Mouse (Mus musculus) megakaryocyte, embryonic 14.5 days (primary cell): ENCODE data around the gene Pdhb. TPM values are rescaled to one million over a fixed set of nuclear protein-coding genes. Genes with fewer than 3 reads are reported as not detected.
"Not testable (repeated sequence)": the region's sequence is repeated elsewhere in the genome, so short reads cannot be mapped to it uniquely, and the experiment has no call there.

Experiments used
- H3K27me3 ChIP-seq: replicated peaks from 2 replicates; pipeline ENCODE3; 2012; ENCODE audit warnings: inconsistent platforms
- H3K36me3 ChIP-seq: replicated peaks from 2 replicates; pipeline ENCODE3; 2012; ENCODE audit warnings: low read length, inconsistent platforms, mixed read lengths
- H3K4me1 ChIP-seq: 2 replicates; pipeline ENCODE4 v1.6.1; 2012; ENCODE audit warnings: inconsistent platforms
- H3K4me3 ChIP-seq: replicated peaks from 2 replicates; pipeline ENCODE3; 2012; ENCODE audit warnings: moderate library complexity, mild to moderate bottlenecking, inconsistent platforms
- H3K9me3 ChIP-seq: 2 replicates; pipeline ENCODE4 v1.6.1; 2012; ENCODE audit warnings: inconsistent platforms
- FLI1 ChIP-seq: IDR thresholded peaks from 2 replicates; pipeline ENCODE4 v1.6.1; 2012; ENCODE audit warnings: low read length, inconsistent platforms, mixed read lengths
- GATA1 ChIP-seq: IDR thresholded peaks from 3 replicates; pipeline ENCODE4 v1.6.1; 2012; ENCODE audit warnings: mixed read lengths, low read length, inconsistent platforms, borderline replicate concordance
- polyA plus RNA-seq: library from polyadenylated mRNA; stranded (reverse); fragments of >175 nt; gene quantifications from 2 replicates; pipeline ENCODE4 v1.2.3, GENCODE M21; 2012; ENCODE audit warnings: low replicate concordance; ENCODE audit not compliant: insufficient read depth

Pdhb gene
- polyA plus RNA-seq, 1 experiment, result 47.0 TPM

DNA sequence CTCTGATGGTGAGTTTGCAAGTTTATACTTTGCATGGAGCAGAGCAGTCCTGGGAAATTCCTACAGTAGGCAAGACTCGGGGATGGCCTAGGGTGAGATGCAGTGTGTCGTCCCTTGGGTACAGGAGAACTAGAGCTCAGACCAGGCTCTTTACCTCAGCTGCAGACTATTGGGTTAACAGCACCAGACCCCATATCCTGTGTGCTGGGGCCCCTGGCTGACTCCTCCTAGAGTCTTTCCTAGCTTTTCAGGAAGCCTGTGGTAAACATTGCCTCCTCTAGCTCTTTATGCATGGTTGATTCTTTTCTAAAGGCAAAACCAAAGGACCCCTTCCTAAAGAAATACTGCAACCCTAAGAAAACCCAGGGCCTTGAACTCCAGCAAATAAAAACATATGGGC lies 31.7 kb downstream of the Pdhb start:
- Histone ChIP-seq H3K36me3 (peaks cover 93% of the 10 kb centered on the region), H3K4me3 (no peak overlapping the region), H3K27me3 (no peaks in the 10 kb centered on the region), H3K4me1 (peaks cover 40% of the 10 kb centered on the region), H3K9me3 (no peaks in the 10 kb centered on the region)
- no peak for TF ChIP-seq FLI1
- no peak for TF ChIP-seq GATA1

DNA sequence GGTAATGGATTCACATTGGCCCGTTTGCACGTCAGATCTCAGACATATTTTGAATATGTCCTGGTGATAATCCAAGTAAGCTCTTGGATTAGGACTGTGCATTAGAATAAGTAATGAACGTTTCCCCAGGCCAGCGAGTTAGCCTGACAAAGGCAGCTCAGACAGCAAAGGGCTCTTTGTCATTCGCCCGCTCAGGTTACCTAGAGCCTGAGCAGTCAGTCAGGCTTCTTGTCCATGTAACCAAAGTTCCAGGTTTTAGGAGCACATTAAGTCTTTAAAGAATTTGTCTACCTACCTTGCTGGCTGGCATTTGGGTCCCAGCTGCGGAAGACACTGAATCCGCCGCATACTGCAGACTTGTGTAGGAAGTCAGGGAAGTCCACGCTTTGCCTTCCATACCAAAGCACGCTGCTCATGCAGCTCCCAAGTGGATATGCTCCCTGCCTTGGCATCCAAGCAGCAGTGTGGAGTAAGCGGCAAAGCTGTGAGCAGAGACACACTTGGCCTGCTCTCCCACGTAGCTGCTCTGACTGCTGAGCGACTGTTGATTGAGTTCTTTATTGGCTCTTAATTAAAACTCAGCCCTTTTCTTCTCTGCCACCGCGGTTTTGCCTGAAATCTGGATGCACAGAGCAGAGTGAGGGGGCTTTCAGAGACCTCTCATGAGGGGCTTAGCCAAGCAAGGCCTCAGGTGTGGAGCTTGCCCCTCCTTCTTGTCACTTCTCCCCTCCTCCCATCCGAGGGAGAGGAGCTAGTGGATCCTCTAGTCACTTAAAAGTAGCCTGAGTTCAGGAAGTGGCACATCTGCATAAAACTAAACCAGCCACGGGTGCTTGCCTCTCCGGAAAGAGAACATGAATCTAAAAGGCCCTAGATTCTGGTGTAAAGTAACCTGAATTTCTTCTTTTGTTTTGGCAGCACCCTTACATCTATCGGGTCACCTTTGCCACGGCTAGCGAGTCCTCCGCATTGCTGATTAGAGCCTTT lies 32.8 kb downstream of the Pdhb start:
- H3K27me3 ChIP-seq, result no peaks in the 10 kb centered on the region
- TF ChIP-seq GATA1 (no peak), FLI1 (no peak)
- H3K9me3 ChIP-seq, result no peaks in the 10 kb centered on the region
- peaks cover 86% of the 10 kb centered on the region for H3K36me3 ChIP-seq
- no peak overlapping the region for H3K4me3 ChIP-seq
- peaks cover 46% of the 10 kb centered on the region for H3K4me1 ChIP-seq

DNA sequence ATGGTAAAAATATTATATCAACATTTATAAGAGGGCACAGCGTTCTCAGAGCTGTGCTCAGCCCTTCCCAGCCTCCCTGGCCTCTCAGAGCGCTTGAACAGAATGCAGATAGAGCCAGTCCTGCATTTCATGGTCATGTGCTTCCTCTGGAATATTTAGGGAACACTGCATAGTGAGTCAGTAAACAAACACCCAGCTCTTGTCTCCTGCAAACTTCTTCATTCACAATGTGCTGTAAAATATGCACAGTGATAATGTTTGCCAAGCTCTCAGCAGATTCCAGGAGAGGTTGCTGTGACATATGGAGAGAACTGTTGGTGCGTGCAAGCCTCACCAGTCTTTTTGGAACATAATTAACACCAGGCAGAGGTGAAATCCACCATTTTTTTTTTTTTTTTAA lies 37.7 kb downstream of the Pdhb start:
- no peaks in the 10 kb centered on the region for H3K27me3 ChIP-seq
- H3K4me1 ChIP-seq, result peaks cover 57% of the 10 kb centered on the region
- peaks cover 76% of the 10 kb centered on the region for H3K36me3 ChIP-seq
- TF ChIP-seq GATA1 (no peak), FLI1 (no peak)
- H3K4me3 ChIP-seq, result peak overlapping the region; percentile 62
- H3K9me3 ChIP-seq, result no peaks in the 10 kb centered on the region

DNA sequence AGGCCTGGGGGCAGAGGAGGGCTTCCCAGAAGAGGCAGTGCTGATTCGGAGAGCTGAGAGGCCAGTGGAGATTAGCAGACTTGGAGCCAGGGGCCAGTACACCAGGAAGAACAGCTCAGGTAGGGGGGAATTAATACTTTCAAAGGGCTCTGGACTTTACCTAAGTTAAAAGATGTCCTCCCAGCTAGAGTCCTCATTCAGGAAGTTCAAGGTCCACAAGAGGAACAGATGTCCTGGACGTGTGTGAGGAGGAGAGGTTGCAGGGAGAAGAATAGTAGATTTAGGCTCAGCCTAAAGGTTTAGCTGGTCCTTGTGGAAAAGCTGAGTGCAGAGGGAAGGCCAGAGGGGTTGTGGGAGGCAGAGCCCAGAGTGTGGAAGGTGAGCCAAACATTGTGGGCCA lies 38.6 kb downstream of the Pdhb start:
- peak overlapping the region; percentile 47 for H3K4me3 ChIP-seq
- peaks cover 69% of the 10 kb centered on the region for H3K36me3 ChIP-seq
- TF ChIP-seq GATA1, result no peak
- TF ChIP-seq FLI1, result no peak
- no peaks in the 10 kb centered on the region for H3K27me3 ChIP-seq
- peaks cover 52% of the 10 kb centered on the region for H3K4me1 ChIP-seq
- H3K9me3 ChIP-seq, result no peaks in the 10 kb centered on the region

DNA sequence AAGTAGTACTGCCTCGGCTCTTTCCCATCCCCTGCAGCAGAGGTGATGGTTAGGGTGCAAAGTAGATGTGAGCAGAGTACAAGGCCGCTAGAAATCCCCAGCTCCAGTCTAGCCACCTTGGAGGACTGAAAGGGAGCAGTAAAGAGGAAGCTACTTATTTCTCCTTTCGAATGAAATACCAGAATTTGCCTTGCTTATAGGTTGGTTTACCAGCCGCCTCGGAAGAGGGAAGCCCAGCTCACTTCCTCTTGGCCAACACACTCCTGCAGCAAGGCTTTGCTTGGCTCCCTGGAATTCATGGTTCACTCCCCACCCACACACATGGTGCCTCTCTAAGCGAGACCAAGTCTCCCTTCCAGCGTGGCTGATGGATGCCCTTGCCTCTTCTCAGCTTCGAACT lies 40.0 kb downstream of the Pdhb start:
- no peak for TF ChIP-seq GATA1
- no peak for TF ChIP-seq FLI1
- Histone ChIP-seq H3K4me3 (peak overlapping the region; percentile 21), H3K36me3 (peaks cover 59% of the 10 kb centered on the region), H3K9me3 (no peaks in the 10 kb centered on the region), H3K27me3 (no peaks in the 10 kb centered on the region), H3K4me1 (peaks cover 47% of the 10 kb centered on the region)

DNA sequence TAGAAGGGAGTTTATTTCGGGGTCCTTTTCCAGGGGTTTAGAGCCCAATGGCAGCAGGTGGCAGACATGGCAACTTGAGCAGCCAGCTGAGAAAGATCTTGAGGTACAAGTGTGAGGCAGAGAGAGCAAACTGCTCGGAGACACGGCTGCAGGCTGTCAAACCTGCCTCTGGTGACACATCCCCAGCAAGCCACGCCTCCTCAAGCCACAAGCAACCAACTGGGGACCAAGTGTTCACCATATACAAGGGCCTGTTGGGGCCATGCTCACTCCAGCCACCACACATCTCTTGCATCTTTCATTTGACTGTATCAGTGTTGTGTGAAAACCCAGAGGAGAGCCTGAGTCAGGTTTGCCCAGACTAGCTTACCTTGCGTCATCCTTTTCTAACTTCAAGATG lies 44.9 kb downstream of the Pdhb start:
- H3K4me3 ChIP-seq, result no peak overlapping the region
- H3K27me3 ChIP-seq, result no peaks in the 10 kb centered on the region
- H3K36me3 ChIP-seq, result peaks cover 75% of the 10 kb centered on the region
- H3K4me1 ChIP-seq, result peaks cover 11% of the 10 kb centered on the region
- no peak for TF ChIP-seq FLI1
- no peak for TF ChIP-seq GATA1
- H3K9me3 ChIP-seq, result no peaks in the 10 kb centered on the region

DNA sequence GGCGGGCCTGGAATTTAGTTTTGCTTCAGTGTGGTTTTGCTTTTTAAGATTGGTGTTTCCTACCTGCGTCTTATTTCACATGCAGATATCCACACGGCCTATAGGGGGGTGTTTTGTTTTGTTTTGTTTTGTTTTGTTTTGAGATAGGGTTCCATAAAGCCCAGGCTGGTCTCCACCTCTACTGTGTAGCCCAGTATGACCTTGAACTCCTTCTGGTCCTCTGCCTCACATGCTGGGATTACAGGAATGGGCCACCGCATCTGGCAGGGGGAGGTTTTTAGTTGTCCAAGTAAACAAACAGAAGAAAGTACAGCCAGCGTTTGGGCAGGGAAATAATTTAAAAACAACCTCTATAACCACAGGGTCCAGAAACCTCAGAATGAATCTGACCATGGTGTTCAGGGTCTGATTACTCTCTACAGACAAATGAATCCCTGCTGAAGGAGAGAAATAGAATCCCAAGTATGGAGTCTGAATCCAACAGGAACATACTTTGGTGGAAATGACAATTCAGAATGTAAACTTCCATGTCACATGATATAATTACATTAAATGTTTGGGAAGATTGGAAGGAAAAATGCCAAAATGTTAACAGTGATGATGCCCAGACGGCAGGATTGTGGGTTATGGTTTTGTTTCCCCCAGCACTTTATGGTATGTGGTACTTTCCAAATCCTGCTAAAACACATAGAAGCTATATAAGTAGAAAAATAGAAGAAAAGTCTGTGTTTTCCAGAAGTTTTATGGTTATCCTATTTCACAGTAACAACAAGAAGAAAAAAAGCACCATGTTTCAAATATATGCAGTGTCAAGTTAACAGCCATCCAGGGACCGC lies 48.6 kb downstream of the Pdhb start:
- no peaks in the 10 kb centered on the region for H3K9me3 ChIP-seq
- no peak overlapping the region for H3K4me3 ChIP-seq
- no peaks in the 10 kb centered on the region; the same call in 1 of the 2 replicates for H3K4me1 ChIP-seq
- no peaks in the 10 kb centered on the region for H3K27me3 ChIP-seq
- TF ChIP-seq FLI1 (no peak), GATA1 (no peak)
- peaks cover 71% of the 10 kb centered on the region for H3K36me3 ChIP-seq

DNA sequence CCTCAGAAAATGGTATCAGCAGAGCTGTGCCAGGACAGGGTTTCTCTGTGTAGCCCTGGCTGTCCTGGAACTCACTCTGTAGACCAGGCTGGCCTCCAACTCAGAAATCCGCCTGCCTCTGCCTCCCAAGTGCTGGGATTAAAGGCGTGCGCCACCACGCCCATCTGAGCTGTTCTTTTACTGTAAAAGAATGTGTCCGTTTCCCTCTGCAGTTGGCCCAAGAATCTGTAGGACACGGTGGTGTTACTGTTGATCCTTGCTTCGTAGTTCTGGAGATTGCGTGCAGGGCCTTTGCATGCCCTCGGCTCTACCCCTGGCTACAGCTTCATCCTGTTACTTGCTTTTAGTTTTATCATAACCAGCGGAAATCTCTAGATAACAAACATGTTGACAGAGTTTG lies 49.2 kb downstream of the Pdhb start:
- H3K36me3 ChIP-seq, result peaks cover 71% of the 10 kb centered on the region
- not testable (repeated sequence) for H3K27me3 ChIP-seq, H3K4me1 ChIP-seq, H3K4me3 ChIP-seq, H3K9me3 ChIP-seq

DNA sequence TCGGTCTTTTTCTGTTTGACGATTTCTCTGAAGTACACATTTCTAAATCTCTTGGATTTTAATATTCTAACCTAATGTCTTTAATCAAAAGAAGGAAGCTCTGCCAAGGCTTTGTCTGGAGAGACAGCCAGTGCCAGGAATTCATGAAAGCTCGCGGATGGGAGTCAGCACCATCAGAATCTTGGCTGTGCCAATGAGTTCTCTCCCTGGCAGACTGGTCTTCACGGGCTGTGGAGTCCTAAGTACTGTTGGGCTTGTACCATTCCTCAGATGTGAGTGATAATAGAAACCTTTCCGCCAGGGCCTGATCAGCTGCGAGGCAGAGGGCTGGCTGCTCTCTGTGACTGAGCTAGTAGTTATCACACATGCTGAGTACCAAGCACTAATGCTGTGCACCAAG lies 49.7 kb downstream of the Pdhb start:
- H3K4me1 ChIP-seq, result no peaks in the 10 kb centered on the region; the same call in 1 of the 2 replicates
- TF ChIP-seq FLI1 (no peak), GATA1 (no peak)
- peaks cover 72% of the 10 kb centered on the region for H3K36me3 ChIP-seq
- H3K9me3 ChIP-seq, result no peaks in the 10 kb centered on the region
- H3K4me3 ChIP-seq, result no peak overlapping the region
- no peaks in the 10 kb centered on the region for H3K27me3 ChIP-seq

DNA sequence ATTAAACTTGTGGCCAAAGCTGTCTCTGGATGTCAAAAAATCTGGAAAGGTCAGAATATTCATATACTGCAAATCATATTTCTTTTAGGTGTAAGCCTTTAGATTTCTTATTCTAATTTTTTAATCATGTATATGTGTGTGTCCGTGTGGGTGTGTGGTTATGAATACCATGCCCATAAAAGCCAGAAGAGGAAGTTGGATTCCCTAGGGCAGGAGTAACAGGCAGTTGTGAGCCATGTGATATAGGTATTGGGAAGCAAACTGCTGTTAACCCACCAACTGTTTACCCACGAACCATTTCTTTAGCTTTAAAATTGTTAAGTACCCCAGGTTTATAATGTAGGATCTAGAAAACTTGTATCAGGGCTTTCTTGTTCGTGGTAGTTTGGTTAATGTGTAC lies 52.9 kb downstream of the Pdhb start:
- no peaks in the 10 kb centered on the region for H3K27me3 ChIP-seq
- no peak for TF ChIP-seq GATA1
- no peak for TF ChIP-seq FLI1

More for the DNA sequence above, 52.9 kb downstream of the Pdhb start:
- Histone ChIP-seq H3K9me3 (no peaks in the 10 kb centered on the region), H3K4me1 (peaks cover 3% of the 10 kb centered on the region), H3K36me3 (peaks cover 49% of the 10 kb centered on the region), H3K4me3 (no peak overlapping the region)
